Mouse (Mus musculus) erythroblast, adult 5-6 weeks (primary cell): ENCODE results near the gene Golga7b. TPM values are rescaled to one million over a fixed set of nuclear protein-coding genes. Genes with fewer than 3 reads are reported as not detected.

Experiments
- ATAC-seq: replicated peaks from 2 replicates; pipeline ENCODE4 v1.8.0; 2016; ENCODE audit warnings: moderate number of reproducible peaks, mild to moderate bottlenecking, moderate TSS enrichment, inconsistent platforms; ENCODE audit not compliant: poor library complexity, low FRiP score, severe bottlenecking
- total RNA-seq, 2 experiments: library from RNA; stranded (forward) in 1 of 2; stranded (reverse) in 1 of 2; fragments of 150-400 nt in 1 of 2; fragments of 200-764, 138-1000 nt in 1 of 2; gene quantifications; 2 replicates each; pipeline versions ENCODE4 v1.2.3 to v1.2.4; 2015 to 2017; ENCODE audit warnings: low replicate concordance in 2 of 2

The Golga7b gene
- total RNA-seq, 2 experiments from 2014 or later, result not detected

GRCm38 (mm10) chr19:42290954-42291661, 43.7 kb downstream of the Golga7b start:
- no peak for ATAC-seq

GRCm38 (mm10) chr19:42292106-42292505, 44.7 kb downstream of the Golga7b start:
- ATAC-seq, result no peak

GRCm38 (mm10) chr19:42293216-42293615, 45.8 kb downstream of the Golga7b start:
- ATAC-seq, result no peak

GRCm38 (mm10) chr19:42303210-42303813, 55.9 kb downstream of the Golga7b start:
- no peak for ATAC-seq

GRCm38 (mm10) chr19:42304506-42304905, 57.1 kb downstream of the Golga7b start:
- ATAC-seq, result no peak

GRCm38 (mm10) chr19:42305746-42306145, 58.4 kb downstream of the Golga7b start:
- ATAC-seq, result no peak

- ATAC-seq, result no peak
Observed at GRCm38 (mm10) chr19:42306202-42306601, 58.8 kb downstream of the Golga7b start.

GRCm38 (mm10) chr19:42307019-42307418, 59.6 kb downstream of the Golga7b start:
- 0 out of 2 replicates have a peak, but pooled peaks have one; percentile 28 for ATAC-seq

- ATAC-seq, result no peak
Observed at GRCm38 (mm10) chr19:42308931-42309330, 61.6 kb downstream of the Golga7b start.

GRCm38 (mm10) chr19:42311332-42311731, 64.0 kb downstream of the Golga7b start:
- ATAC-seq, result no peak

GRCm38 (mm10) chr19:42312191-42312590, 64.8 kb downstream of the Golga7b start:
- ATAC-seq, result no peak

GRCm38 (mm10) chr19:42315070-42315679, 67.8 kb downstream of the Golga7b start:
- no peak for ATAC-seq

GRCm38 (mm10) chr19:42315914-42316313, 68.5 kb downstream of the Golga7b start:
- peak; percentile 62; the same call in 1 of the 2 replicates for ATAC-seq

- ATAC-seq, result no peak
Observed at GRCm38 (mm10) chr19:42316525-42316924, 69.2 kb downstream of the Golga7b start.

- no peak for ATAC-seq
Observed at GRCm38 (mm10) chr19:42316998-42317397, 69.6 kb downstream of the Golga7b start.

- no peak for ATAC-seq
Observed at GRCm38 (mm10) chr19:42317648-42318425, 70.5 kb downstream of the Golga7b start.
